Mouse (Mus musculus) urinary bladder, postnatal 14 days (tissue): ENCODE measurements around the gene Ptprt.

Experiments used
- DNase-seq: peaks from one replicate; pipeline ENCODE4 v3.0.0; 2021; ENCODE audit warnings: low spot score

The Ptprt gene

DNA sequence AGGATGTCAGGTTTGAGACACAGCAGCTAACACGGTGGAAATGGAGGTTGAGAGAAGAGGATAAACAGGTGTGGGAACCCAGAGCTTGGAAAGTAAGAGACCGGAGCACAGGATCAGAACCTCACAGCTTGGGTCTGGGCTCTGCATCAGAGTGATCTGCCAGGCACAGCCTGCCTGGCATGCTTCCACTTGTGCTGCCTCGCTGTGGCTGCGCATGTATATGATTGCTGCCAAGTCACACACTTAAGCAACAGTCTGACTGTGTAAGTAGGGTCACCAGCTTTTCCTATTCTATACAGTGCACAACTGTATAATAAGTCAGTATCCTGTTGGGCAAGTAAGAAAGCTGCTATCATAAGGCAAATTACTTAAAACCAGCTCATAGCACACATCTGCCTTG lies 249.9 kb downstream of the Ptprt start:
- no peak for DNase-seq

- DNase-seq: no peak
These were observed 251.7 kb downstream of the Ptprt start for GRCm38 (mm10) chr2:162409245-162409644.

DNA sequence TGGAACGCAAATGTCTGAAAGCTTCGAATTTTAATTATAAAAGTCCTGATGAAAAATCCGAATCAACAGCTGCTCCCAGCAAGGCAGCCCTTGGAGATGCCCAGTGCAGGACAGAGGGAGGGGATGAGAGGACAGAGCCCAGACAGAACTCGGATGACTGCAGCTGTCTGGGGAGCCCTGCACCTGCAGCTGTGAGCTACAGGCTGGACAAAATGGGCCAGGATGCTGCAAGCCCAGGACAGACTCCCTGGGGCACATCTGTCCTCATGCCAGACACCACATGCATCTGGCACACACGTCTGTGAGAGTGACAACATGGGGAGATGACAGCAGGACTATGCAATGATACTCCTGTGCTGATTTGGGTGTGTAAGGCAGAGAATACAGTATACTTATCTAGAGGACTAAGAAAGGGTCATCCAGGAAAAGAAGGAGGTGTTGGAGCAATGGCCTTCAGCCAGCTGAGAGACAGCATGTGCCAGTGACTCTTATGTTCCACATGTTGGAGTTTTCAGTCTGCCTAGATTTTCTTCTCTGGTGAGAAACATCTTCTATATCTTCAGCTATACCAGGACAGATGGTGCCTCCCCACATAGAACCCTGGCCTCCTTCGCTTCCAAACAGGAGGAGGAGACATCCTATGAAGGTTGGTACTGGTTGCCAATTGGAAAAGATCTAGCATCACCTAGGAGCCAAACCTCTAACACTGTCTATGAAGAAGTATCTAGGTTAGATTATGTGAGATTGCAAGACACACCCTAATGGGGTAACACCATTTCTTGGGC lies 259.4 kb downstream of the Ptprt start:
- DNase-seq: no peak

- no peak for DNase-seq
These were observed 266.3 kb downstream of the Ptprt start for GRCm38 (mm10) chr2:162394601-162395000.

DNA sequence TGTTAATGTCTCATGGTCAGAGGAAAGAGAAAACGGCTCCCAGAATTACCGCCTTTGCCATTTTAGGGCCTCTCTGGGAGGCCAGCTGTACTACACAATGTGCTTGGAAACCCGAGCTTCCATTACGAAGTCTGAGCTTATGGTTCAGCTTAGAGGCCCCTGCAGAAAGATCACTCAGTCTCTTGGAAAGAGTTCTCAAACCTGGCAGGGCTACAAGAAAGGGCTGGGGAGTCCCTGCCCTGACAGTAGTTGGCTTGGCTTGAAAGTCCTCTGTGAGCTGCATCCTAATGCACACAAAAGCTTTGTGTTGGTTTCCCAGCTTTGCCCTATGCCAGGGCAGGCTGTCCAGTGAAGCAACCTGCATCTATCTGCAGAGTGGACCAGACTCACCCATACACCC lies 269.1 kb downstream of the Ptprt start:
- no peak for DNase-seq

- no peak for DNase-seq
These were observed 283.6 kb downstream of the Ptprt start for GRCm38 (mm10) chr2:162377309-162377708.

DNA sequence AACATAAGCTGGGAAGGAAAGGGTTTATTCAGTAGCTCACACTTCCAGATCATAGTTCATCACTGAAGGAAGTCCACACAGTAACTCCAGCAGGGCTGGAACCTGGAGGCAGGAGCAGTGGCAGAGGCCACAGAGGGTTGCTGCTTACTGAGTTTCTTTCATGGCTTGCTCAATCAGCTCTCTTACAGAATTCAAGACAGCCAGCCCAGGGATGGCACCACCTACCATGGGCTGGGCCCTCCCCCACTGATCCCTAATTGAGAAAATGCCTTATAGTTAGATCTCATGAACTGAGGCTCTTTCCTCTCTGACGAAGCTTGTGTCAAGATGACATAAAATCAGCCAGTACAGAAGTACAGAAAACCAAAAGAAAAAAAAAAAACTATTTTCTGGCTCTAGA lies 311.9 kb downstream of the Ptprt start:
- no peak for DNase-seq

GRCm38 (mm10) chr2:162341846-162342245 lies 319.1 kb downstream of the Ptprt start:
- DNase-seq: no peak

DNA sequence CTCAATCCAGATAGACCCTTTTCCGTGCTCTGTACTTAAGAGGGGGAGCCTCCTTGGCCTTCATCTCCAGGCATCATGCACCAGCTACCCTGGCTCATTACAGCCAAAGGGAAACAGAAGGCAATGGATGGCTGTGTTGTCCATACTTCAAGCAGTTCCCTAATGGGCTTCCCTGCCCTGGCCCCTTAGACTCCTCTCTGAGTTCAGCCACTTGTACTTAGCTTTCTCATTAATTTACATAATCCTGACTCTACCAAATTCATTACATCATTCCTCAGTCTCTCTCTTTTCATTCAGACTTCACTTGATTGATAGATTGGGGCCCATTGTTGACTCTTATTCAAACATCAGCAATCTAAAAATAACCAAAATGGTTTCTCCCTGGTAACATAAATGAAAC lies 320.7 kb downstream of the Ptprt start:
- no peak for DNase-seq

DNA sequence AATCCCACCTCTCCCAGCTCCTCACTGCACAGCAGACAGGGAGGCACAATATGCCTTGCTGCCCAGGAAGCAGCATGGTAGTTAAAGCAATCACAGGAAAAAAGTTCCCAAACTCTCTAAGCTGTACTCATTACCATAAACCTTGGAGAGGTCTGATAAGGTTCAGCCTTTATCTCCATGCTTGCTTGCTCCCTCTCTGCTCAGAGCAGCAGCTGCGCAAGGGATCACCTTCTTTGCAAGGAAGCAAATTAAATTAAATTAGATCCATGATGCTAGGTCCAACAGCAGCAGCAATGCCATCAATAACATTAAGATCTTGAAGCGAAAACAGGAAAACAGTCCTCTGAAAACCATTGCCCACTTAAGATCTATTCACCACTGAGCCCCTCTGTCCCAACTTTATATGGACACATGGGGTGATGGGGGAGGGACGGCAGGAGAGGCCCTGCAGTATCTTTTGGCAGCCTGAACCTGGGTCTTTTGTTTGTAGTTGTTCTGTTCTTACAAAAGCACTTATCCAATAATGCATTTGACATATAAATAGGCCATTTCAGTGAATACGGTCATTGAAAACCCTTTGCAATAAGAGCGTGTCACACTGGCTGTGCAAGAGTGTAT lies 328.8 kb downstream of the Ptprt start:
- DNase-seq: no peak

DNA sequence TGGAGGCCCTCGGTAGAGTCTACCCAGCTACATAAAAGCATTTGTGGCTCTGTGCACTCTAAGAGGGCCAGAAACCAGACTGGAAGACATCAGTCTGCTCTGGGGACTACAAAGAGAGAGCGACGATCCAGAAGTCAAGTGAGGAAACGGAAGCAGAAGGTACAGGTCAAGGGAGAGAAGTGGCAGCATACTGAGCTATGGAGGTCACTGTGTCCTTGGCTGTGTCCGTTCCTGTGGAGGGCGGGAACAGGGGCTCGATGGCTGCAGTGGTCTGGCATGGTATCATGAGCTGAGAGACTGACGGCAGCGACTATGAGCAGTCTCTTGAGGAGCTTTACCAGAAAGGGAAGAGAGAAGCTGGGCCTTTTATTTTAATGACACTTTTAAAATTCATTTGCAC lies 331.5 kb downstream of the Ptprt start:
- no peak for DNase-seq

- DNase-seq: no peak
These were observed 338.5 kb downstream of the Ptprt start for GRCm38 (mm10) chr2:162322411-162322810.

GRCm38 (mm10) chr2:162307996-162308395 lies 353.0 kb downstream of the Ptprt start:
- no peak for DNase-seq

- DNase-seq: no peak
These were observed 366.9 kb downstream of the Ptprt start for GRCm38 (mm10) chr2:162294070-162294469.

DNA sequence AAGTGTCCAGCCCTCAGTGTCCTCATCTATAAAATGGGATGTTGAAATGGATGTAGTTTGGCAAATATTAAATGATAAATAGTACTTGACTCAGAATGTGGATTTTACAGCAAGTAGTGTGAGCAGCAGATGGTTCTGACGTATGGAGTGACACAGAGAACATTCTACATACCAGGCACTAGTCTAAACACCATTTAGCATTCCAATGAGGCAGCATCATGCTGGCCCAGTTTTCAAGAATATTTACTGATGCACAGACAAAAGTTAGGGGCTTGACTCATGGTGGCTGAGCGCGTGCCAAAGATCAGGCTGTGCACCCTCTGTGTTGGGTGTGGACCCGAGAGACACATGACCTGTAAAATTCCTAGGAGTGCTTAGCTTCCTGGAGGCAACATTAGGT lies 378.3 kb downstream of the Ptprt start:
- peak; percentile 28 for DNase-seq

DNA sequence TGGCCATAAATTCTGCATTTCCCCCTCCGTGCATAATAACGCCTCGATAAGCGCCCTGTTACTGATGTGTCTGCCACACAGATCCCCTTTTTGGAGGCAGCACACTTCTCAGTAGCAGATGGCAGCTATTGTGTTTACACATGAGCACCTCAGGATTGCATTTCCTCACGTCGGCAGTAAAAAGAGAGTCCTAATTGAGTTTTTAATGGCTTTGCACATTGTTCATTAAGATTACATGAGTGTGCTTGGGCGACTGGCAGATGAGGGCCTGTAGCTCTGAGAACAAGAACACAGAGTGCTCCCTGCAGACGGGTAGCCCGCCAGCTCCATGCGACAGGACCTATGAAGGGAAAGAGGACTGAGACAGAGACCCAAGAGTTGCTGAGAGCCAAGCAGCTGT lies 378.8 kb downstream of the Ptprt start:
- no peak for DNase-seq

DNA sequence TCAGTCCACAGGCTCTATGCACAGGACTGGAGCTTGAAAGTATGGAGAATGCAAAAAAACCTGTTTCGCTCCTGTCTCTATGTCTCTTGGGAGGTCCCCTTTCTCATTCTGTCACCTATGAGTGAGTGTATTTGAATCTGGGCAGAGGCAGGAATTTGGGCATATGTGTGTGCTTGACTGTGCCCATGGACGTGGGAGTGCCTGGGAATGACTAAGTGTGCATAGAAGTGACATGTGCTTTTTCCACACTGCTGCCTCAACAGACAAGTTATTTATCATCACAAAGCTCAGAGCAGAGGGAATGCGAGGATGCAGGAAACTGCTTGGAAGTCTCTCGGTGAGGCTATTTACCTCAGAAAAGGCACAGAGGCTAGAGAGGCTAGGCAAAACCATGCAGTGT lies 387.1 kb downstream of the Ptprt start:
- no peak for DNase-seq

DNA sequence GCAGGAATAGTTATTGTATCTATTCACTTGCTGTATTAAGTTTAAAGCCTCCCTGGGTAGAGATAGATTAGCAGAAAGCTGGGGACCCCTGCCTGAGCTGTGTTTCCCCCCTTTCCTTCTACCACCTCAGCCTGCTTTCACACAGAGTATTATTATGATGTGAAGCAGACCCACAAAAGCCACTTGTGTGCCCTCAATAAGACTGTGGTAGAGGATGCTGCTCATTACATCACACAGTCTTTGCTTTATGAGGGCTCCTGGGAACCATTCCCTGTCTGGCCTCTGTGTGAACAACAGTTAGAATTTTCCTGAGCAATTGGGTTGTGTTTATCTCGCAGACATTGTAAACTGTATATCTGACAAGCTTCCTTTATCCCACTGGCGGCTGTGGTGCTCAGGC lies 409.7 kb downstream of the Ptprt start:
- no peak for DNase-seq

DNA sequence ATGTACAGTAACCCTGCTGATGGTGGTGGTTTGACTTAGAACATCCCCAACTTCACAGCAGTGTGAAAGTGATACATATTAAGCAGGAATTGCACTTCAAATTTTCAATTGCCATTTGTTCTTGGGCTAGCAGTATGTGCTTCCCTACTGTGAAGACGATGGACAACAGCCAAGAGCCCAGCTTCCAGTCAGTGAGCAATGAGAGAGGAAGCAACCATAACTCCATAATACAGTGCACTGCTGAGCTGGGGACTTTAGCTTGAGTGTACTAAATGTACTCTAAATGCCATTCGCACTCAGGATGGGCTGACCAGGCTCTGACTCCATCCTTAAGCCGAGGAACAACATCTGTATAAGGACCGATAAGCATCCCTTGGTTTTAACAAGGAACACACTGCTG lies 412.7 kb downstream of the Ptprt start:
- DNase-seq: no peak

GRCm38 (mm10) chr2:162222476-162222875 lies 438.5 kb downstream of the Ptprt start:
- DNase-seq: no peak

DNA sequence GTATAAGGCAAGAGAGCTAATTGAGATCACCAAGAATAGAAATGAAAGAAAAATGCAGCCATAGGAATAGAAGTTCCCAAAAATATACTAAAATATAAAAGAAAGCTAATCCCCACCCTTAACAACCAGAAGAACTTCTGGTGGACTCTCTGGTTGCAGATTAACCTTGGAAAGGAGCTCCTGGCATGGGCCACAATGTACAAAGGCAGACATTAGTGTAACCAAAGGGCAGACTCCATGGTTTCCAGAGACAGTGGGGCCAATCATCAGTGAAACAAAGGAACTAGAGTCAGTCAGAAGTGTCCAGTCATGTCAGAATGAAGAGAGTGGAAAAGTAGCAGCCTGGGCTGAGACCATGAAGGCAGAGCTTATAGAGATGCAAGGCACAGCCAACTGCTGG lies 440.4 kb downstream of the Ptprt start:
- DNase-seq: no peak

DNA sequence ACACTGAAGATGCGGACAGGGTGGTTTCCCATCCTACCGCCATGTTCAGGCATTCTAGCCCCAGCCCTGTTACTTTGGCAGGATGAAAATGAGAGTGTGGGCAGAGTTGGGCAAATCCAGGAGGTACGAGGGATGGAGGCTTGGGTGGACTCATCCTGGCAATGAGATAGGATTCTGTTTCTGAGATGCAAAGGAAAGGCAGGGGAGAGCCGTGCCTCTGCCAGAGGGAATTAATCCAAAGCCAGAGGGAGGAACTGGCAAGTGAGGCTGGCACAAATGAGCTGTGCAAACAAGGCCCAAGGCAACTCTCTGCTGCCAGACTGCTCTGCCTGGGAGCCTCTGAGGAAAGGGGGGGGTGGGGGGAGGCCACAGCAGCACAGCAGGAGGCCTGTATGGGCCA lies 441.4 kb downstream of the Ptprt start:
- no peak for DNase-seq

GRCm38 (mm10) chr2:162217896-162218295 lies 443.1 kb downstream of the Ptprt start:
- DNase-seq: no peak

DNA sequence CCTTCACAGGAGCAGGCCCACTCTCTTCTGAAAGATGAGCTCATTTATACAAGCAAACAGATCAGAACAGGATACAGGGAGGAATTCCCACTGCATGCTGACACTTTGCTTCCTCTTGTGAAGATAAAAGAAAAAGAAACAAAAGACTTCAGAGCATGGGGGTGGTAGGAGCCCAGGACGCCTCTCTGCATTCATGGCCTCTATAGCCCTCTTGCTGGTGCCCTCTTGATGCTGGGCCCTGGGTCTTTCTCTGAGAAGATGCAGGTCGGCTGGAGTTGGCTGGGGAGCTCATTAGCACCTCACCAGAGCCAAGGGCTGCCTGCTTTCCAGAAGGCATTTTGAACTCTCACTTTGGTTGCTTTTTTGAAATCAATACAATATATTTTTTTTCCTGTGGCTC lies 448.6 kb downstream of the Ptprt start:
- no peak for DNase-seq
